Mouse (Mus musculus) small intestine, adult 2 months (tissue): ENCODE results near the gene Mbnl1. TPM values are rescaled to one million over a fixed set of nuclear protein-coding genes. Genes with fewer than 3 reads are reported as not detected.

Source experiments
- H3K27ac ChIP-seq: fragments of 200-500 bp; 2 replicates; pipeline ENCODE4 v1.5.1; 2012; ENCODE audit warnings: low read depth, low read length, control low read depth, inconsistent platforms; ENCODE audit not compliant: insufficient read depth
- H3K27me3 ChIP-seq: fragments of 200-500 bp; 2 replicates; pipeline ENCODE4 v1.6.1; 2012; ENCODE audit warnings: mild to moderate bottlenecking, moderate library complexity, low read length, inconsistent platforms; ENCODE audit not compliant: control insufficient read depth, insufficient read depth
- H3K36me3 ChIP-seq: fragments of 200-500 bp; 2 replicates; pipeline ENCODE4 v1.6.1; 2012; ENCODE audit warnings: mild to moderate bottlenecking, low read length, control low read depth, inconsistent platforms; ENCODE audit not compliant: control insufficient read depth, insufficient read depth
- H3K4me1 ChIP-seq: fragments of 200-500 bp; 2 replicates; pipeline ENCODE4 v1.6.1; 2012; ENCODE audit warnings: low read length, inconsistent platforms, mixed read lengths; ENCODE audit not compliant: control insufficient read depth, insufficient read depth, insufficient read length
- H3K4me3 ChIP-seq: fragments of 200-500 bp; 2 replicates; pipeline ENCODE4 v1.5.1; 2012; ENCODE audit warnings: low read depth, mild to moderate bottlenecking, control low read depth, inconsistent platforms, low read length, moderate library complexity
- CTCF ChIP-seq: fragments of 200-500 bp; IDR thresholded peaks from 2 replicates; pipeline ENCODE4 v1.5.1; 2012; ENCODE audit warnings: low read depth, mild to moderate bottlenecking, control low read depth, inconsistent platforms, low read length, moderate library complexity, mixed read lengths; ENCODE audit not compliant: insufficient replicate concordance, insufficient read length; ENCODE audit errors: extremely low read depth
- POLR2A ChIP-seq: fragments of 200-500 bp; IDR thresholded peaks from 2 replicates; pipeline ENCODE4 v1.6.1; 2012; ENCODE audit warnings: low read depth, mild to moderate bottlenecking, control low read depth, inconsistent platforms, low read length, moderate library complexity
- WGBS: fragments of 180-500 bp; shearing (Covaris S2); methylation state at CpG from one replicate; pipeline ENCODE4 v1.1.7; 2018; 5-methylcytosine and 5-hydroxymethylcytosine counted together
- polyA plus RNA-seq: library from polyadenylated mRNA; depleted of rRNA; stranded (reverse); fragments of >200 nt; gene quantifications from 2 replicates; pipeline ENCODE4 v1.2.3, GENCODE M21; 2012

Gene Mbnl1
- polyA plus RNA-seq, 1 experiment: 48.7 TPM

- no peak overlapping the region for H3K4me3 ChIP-seq
- WGBS: 39% methylated on average over 9 of the region's 9 CpGs
- H3K27ac ChIP-seq: peak overlapping the region; percentile 66
- no peaks in the 10 kb centered on the region for H3K36me3 ChIP-seq
- no peak for TF ChIP-seq CTCF
- H3K27me3 ChIP-seq: no peaks in the 10 kb centered on the region
- H3K4me1 ChIP-seq: peaks cover 12% of the 10 kb centered on the region; the same call in 1 of the 2 replicates
Measured at GRCm38 (mm10) chr3:60574199-60574598, 101.6 kb downstream of the Mbnl1 start.

GRCm38 (mm10) chr3:60574849-60575524, 102.4 kb downstream of the Mbnl1 start:
- H3K4me1 ChIP-seq: peaks cover 15% of the 10 kb centered on the region; the same call in 1 of the 2 replicates
- no peak overlapping the region for H3K4me3 ChIP-seq
- 80% methylated on average over 4 of the region's 4 CpGs for WGBS
- TF ChIP-seq POLR2A: no peak
- TF ChIP-seq CTCF: no peak
- H3K27me3 ChIP-seq: no peaks in the 10 kb centered on the region
- no peaks in the 10 kb centered on the region; the same call in 1 of the 2 replicates for H3K36me3 ChIP-seq
- no peak overlapping the region for H3K27ac ChIP-seq

GRCm38 (mm10) chr3:60575945-60576344, 103.3 kb downstream of the Mbnl1 start:
- H3K4me3 ChIP-seq: no peak overlapping the region
- H3K36me3 ChIP-seq: no peaks in the 10 kb centered on the region; the same call in 1 of the 2 replicates
- 36% methylated on average over 2 of the region's 2 CpGs for WGBS
- H3K27me3 ChIP-seq: no peaks in the 10 kb centered on the region
- H3K4me1 ChIP-seq: peaks cover 20% of the 10 kb centered on the region; the same call in 1 of the 2 replicates
- TF ChIP-seq POLR2A: no peak
- TF ChIP-seq CTCF: no peak
- H3K27ac ChIP-seq: peak overlapping the region; percentile 12

- WGBS: 33% methylated on average over 9 of the region's 9 CpGs
- H3K4me1 ChIP-seq: peaks cover 20% of the 10 kb centered on the region; the same call in 1 of the 2 replicates
- no peaks in the 10 kb centered on the region for H3K27me3 ChIP-seq
- peak overlapping the region; percentile 12 for H3K27ac ChIP-seq
- H3K4me3 ChIP-seq: no peak overlapping the region
- TF ChIP-seq CTCF (no peak), POLR2A (no peak)
- no peaks in the 10 kb centered on the region; the same call in 1 of the 2 replicates for H3K36me3 ChIP-seq
Measured at GRCm38 (mm10) chr3:60576366-60577046, 103.9 kb downstream of the Mbnl1 start.

- 90% methylated on average over 4 of the region's 4 CpGs for WGBS
- H3K4me1 ChIP-seq: peaks cover 15% of the 10 kb centered on the region; the same call in 1 of the 2 replicates
- H3K4me3 ChIP-seq: no peak overlapping the region
Measured at GRCm38 (mm10) chr3:60579880-60580279, 107.2 kb downstream of the Mbnl1 start.

GRCm38 (mm10) chr3:60580699-60581098, 108.1 kb downstream of the Mbnl1 start:
- Histone ChIP-seq H3K27me3 (no peaks in the 10 kb centered on the region), H3K27ac (no peak overlapping the region), H3K4me3 (no peak overlapping the region), H3K4me1 (peaks cover 15% of the 10 kb centered on the region; the same call in 1 of the 2 replicates), H3K36me3 (peaks cover 1% of the 10 kb centered on the region)
- TF ChIP-seq CTCF (no peak), POLR2A (no peak)
- WGBS: 50% methylated on average over 5 of the region's 5 CpGs

More at GRCm38 (mm10) chr3:60579880-60580279, 107.2 kb downstream of the Mbnl1 start:
- Histone ChIP-seq H3K27me3 (no peaks in the 10 kb centered on the region), H3K27ac (no peak overlapping the region), H3K36me3 (peaks cover 1% of the 10 kb centered on the region)
- no peak for TF ChIP-seq POLR2A
- TF ChIP-seq CTCF: no peak

- H3K4me1 ChIP-seq: peaks cover 13% of the 10 kb centered on the region; the same call in 1 of the 2 replicates
- no peak overlapping the region for H3K27ac ChIP-seq
- peaks cover 1% of the 10 kb centered on the region for H3K36me3 ChIP-seq
- H3K27me3 ChIP-seq: no peaks in the 10 kb centered on the region
- TF ChIP-seq POLR2A (no peak), CTCF (no peak)
- no peak overlapping the region for H3K4me3 ChIP-seq
- WGBS: 36% methylated on average over 3 of the region's 3 CpGs
Measured at GRCm38 (mm10) chr3:60582154-60582553, 109.5 kb downstream of the Mbnl1 start.
